Mouse (Mus musculus) liver, adult 2 months (tissue): ENCODE results near the gene Arl16. TPM values are rescaled to one million over a fixed set of nuclear protein-coding genes. Genes with fewer than 3 reads are reported as not detected.
A peak's percentile ranks its signal among the peaks of the same experiment; 100 is the strongest.
"Not testable (repeated sequence)": the region's sequence is repeated elsewhere in the genome, so short reads cannot be mapped to it uniquely, and the experiment has no call there.

ENCODE experiments used
- DNase-seq: peaks from one replicate; pipeline ENCODE4 v3.0.0-alpha.2; 2011; ENCODE audit warnings: low read depth, low spot score; ENCODE audit errors: extremely low read depth
- H3K27ac ChIP-seq: fragments of 200-500 bp; replicated peaks from 2 replicates; pipeline ENCODE4 v1.5.1; 2012; ENCODE audit warnings: low read depth, mild to moderate bottlenecking, control low read depth, inconsistent platforms, low read length; ENCODE audit not compliant: insufficient read depth
- H3K27me3 ChIP-seq: fragments of 200-500 bp; 2 replicates; pipeline ENCODE4 v1.6.1; 2012; ENCODE audit warnings: mild to moderate bottlenecking, moderate library complexity, low read length, inconsistent platforms; ENCODE audit not compliant: control insufficient read depth, insufficient read depth
- H3K36me3 ChIP-seq: fragments of 200-500 bp; 2 replicates; pipeline ENCODE4 v1.6.1; 2012; ENCODE audit warnings: low read length, inconsistent platforms; ENCODE audit not compliant: control insufficient read depth, insufficient read depth
- H3K4me1 ChIP-seq: fragments of 200-500 bp; 2 replicates; pipeline ENCODE4 v1.6.1; 2011; ENCODE audit warnings: low read length; ENCODE audit not compliant: control insufficient read depth, insufficient read depth
- H3K4me3 ChIP-seq: fragments of 200-500 bp; 2 replicates; pipeline ENCODE4 v1.5.1; 2011; ENCODE audit warnings: low read depth, mild to moderate bottlenecking, control low read depth, low read length, moderate library complexity; ENCODE audit not compliant: insufficient read depth
- H3K79me2 ChIP-seq: fragments of 200-500 bp; 2 replicates; pipeline ENCODE4 v1.6.1; 2012; ENCODE audit warnings: inconsistent platforms, mild to moderate bottlenecking, low read length, moderate library complexity; ENCODE audit not compliant: control insufficient read depth, insufficient read depth
- H3K9ac ChIP-seq: fragments of 200-500 bp; 2 replicates; pipeline ENCODE4 v1.6.1; 2012; ENCODE audit warnings: low read depth, mild to moderate bottlenecking, control low read depth, inconsistent platforms, low read length
- CTCF ChIP-seq: fragments of 200-500 bp; IDR thresholded peaks from 2 replicates; pipeline ENCODE4 v1.5.1; 2011; ENCODE audit warnings: low read depth, low read length, control low read depth
- POLR2A ChIP-seq: fragments of 200-500 bp; IDR thresholded peaks from 2 replicates; pipeline ENCODE4 v1.6.1; 2011; ENCODE audit warnings: low read length, control low read depth; ENCODE audit not compliant: insufficient read depth; ENCODE audit errors: extremely low read depth
- WGBS: fragments of 180-500 bp; shearing (Covaris S2); methylation state at CpG from one replicate; pipeline ENCODE4 v1.1.7; 2018; 5-methylcytosine and 5-hydroxymethylcytosine counted together
- polyA plus RNA-seq: library from polyadenylated mRNA; depleted of rRNA; stranded (reverse); fragments of >200 nt; gene quantifications from 2 replicates; pipeline ENCODE4 v1.2.3, GENCODE M21; 2012; rRNA removed
- total RNA-seq: library from RNA; depleted of rRNA; stranded (reverse); fragments of >200 nt; gene quantifications from 2 replicates; pipeline ENCODE4 v1.2.3, GENCODE M21; 2014; rRNA removed

Gene Arl16
- total RNA-seq (9.5 and 9.6 TPM in 2 replicates), polyA plus RNA-seq (12.2 and 14.8 TPM in 2 replicates)

DNA sequence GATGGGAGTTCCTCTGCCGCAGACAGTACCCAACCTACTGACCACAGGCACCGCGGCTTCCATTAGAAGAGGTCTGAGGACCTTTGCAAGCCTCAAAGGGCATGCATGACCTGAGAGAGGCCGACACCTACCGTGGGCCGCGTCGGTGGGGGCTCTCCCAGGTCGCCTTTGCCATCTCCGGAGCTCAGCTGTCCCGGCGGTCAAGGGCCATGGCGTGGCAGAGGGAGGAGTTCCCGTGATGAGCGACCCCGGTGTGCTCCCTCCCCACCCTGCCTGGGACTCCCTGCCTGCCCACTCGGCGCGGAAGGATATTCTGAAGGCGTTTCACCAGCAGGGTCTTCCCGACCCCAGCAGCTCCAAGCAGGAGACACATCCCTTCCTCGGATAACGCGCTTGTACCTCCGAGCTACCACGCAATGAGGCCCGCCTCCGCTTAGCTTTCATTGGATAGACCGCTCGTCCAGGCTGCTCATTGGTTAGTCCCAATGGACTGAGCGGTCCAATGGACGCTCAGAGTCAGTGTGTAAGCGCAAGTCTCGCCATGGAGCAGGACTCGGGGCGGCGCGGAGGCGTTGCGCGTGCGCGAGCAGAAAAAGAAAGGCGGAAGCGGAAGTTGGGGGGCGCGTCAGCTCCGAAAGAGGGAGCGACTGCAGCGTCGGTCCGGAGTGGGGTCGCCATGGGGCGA is at the start of gene Arl16:
TSS of gene Arl16 (minus strand) at position 557 of the 685 bp plus-strand sequence.
- peak within 1 kb of the TSS; percentile 95 for H3K9ac ChIP-seq
- H3K4me1 ChIP-seq: peaks cover 19% of the 10 kb centered on the region
- H3K36me3 ChIP-seq: peaks cover 11% of the 10 kb centered on the region
- DNase-seq: peak; percentile 94
- no peaks in the 10 kb centered on the region for H3K27me3 ChIP-seq
- peak within 1 kb of the TSS; percentile 90 for H3K4me3 ChIP-seq
- under 1% methylated on average over 54 of the region's 54 CpGs for WGBS
- no peak for TF ChIP-seq CTCF
- TF ChIP-seq POLR2A: peak; percentile 87
- peak within 1 kb of the TSS; percentile 59 for H3K27ac ChIP-seq
- peaks cover 10% of the 10 kb centered on the region for H3K79me2 ChIP-seq

DNA sequence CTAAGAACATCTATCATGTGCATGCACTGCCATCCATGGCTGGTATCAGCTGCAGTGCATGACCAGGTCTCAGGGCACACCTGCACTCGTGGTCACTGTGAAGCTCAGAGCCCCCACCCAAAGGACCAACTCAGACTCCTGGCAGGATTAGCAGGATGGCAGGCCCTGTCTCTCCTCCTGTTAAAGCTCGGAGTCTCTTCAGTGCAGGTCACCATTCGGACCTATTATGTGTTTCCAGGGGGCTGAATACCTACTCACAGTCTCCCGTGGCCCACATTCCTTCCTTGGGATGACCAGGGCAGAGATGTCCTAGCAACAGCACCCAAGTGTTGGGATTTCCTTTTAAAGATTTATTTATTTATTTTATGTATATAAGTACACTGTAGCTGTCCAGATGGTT is 49.7 kb upstream of the Arl16 start:
- no peaks in the 10 kb centered on the region for H3K79me2 ChIP-seq
- TF ChIP-seq POLR2A (no peak), CTCF (no peak)
- H3K9ac ChIP-seq: no peak overlapping the region
- H3K4me3 ChIP-seq: no peak overlapping the region
- H3K27ac ChIP-seq: no peak overlapping the region
- DNase-seq: no peak
- no peaks in the 10 kb centered on the region for H3K27me3 ChIP-seq
- H3K4me1 ChIP-seq: peaks cover 17% of the 10 kb centered on the region
- WGBS: 92% methylated on average over 4 of the region's 4 CpGs
- no peaks in the 10 kb centered on the region for H3K36me3 ChIP-seq

DNA sequence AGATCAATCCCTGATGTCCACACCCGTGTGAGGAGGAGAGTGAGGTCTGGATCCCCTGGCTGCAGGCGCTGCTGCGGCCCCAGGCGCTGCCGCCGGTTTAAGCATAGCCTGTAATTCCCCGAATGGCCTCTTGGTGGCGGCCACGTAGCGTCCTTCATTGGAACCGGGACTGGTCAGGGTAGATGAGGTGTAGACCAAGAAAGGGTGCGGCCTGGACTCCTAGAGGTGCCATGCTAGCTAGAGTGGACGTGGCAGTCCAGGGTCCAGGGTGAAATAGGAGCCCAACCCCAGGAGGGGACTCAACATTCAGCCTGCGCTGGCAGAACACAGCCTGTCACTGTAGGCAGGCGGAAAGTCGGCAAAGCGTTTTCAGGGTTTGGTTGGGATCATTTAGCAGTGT is 48.2 kb upstream of the Arl16 start:
- H3K36me3 ChIP-seq: no peaks in the 10 kb centered on the region
- DNase-seq: peak; percentile 82
- peak overlapping the region; percentile 50 for H3K9ac ChIP-seq
- peak; percentile 94 for TF ChIP-seq CTCF
- TF ChIP-seq POLR2A: 0 out of 2 replicates have a peak, but pooled peaks have one; percentile 50
- H3K4me1 ChIP-seq: peaks cover 10% of the 10 kb centered on the region
- no peaks in the 10 kb centered on the region for H3K79me2 ChIP-seq
- H3K27me3 ChIP-seq: no peaks in the 10 kb centered on the region
- no peak overlapping the region for H3K4me3 ChIP-seq
- peak overlapping the region; percentile 69 for H3K27ac ChIP-seq
- 10% methylated on average over 17 of the region's 17 CpGs for WGBS

DNA sequence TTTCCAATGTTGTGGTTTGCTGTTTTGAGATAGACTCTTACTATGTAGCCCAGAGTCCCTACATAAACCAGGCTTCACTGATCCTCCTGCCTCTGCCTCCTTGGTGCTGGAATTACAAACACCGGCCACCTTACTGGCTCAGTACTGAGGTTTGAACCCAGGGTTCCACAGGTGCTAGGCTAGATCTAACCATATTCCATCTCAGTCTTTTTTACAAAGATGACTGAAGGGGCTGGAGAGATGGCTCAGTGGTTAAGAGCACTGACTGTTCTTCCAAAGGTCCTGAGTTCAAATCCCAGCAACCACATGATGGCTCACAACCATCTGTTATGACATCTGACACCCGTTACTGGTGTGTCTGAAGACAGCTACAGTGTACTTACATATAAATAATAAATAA is 46.9 kb upstream of the Arl16 start:
- WGBS: 94% methylated on average over 2 of the region's 2 CpGs
- not testable (repeated sequence) for H3K27ac ChIP-seq

DNA sequence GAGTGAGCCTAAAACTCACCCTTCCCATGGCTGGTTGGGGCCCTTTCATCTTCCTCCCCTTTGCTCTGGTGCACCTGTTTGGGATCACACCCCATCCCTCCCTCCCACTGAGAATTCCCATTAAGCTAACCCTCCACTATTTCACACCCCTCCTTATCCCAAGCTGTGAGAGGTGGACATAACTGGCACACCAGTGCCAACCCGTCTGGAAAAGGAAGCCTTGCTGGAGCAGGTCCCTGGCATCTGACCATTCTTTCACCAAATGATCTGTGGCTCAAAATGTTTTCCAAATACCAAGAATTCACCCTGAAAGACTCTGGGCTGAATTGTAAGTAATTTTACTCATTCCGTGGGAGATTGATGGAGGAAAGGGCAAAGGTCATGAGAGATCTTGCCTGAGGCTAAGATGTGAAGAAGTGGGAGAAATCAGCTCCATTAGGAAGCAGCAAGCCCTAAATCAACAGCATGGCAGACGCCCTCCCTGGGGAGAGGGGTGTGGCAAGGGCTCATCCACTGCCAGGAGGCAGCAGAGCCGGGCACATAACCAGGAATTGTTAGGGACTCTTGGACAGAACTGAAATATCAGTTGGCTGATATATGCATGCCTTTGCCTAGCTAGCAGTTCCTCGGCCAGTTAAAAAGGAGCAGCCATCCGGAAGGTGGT is 45.5 kb upstream of the Arl16 start:
- Histone ChIP-seq H3K27ac (no peak overlapping the region), H3K36me3 (no peaks in the 10 kb centered on the region), H3K4me3 (no peak overlapping the region), H3K27me3 (no peaks in the 10 kb centered on the region), H3K9ac (no peak overlapping the region), H3K4me1 (peaks cover 16% of the 10 kb centered on the region), H3K79me2 (no peaks in the 10 kb centered on the region)
- TF ChIP-seq POLR2A (no peak), CTCF (no peak)
- 26% methylated on average over 6 of the region's 6 CpGs for WGBS
- DNase-seq: peak; percentile 55

More for the DNA sequence above, 46.9 kb upstream of the Arl16 start:
- not testable (repeated sequence) for DNase-seq, H3K9ac ChIP-seq, H3K36me3 ChIP-seq, H3K79me2 ChIP-seq, H3K4me3 ChIP-seq, H3K27me3 ChIP-seq
- H3K4me1 ChIP-seq: peaks cover 20% of the 10 kb centered on the region

DNA sequence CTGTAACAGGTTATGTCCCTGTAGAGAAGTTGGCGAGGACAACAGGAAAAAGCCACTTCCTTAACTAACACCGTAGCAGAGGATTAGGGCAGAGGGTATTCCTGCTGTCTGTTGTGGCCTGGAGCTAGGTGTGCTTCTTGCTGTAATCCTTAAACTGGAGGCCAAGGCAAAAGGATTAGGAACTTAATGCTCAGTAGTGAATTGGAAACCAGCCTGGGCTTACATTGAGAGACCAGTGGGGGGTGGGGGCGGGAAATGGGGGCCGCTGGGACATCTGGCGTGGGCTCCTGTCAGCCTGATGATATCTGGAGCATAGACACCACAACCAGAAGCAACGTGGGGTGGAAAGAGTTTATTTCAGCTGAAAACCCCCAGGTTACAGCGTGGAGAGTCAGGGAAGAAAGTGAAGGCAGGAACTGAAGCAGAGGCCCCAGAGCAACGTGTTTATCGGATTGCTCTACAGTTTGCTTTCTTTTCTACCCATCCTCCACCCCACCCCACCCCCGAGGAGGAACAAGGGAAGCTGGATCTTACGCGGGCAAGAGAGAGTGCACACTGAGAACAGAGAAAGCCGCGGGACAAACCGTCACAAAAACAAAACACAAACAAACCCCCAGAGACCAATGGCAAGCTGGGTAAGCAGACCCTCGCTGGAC is 43.1 kb upstream of the Arl16 start:
- Histone ChIP-seq H3K27ac (peak overlapping the region; percentile 75), H3K9ac (peak overlapping the region; percentile 70), H3K79me2 (no peaks in the 10 kb centered on the region), H3K4me3 (peak overlapping the region; percentile 7), H3K36me3 (no peaks in the 10 kb centered on the region), H3K4me1 (peaks cover 25% of the 10 kb centered on the region), H3K27me3 (no peaks in the 10 kb centered on the region)
- no peak for DNase-seq
- WGBS: 7% methylated on average over 16 of the region's 16 CpGs
- TF ChIP-seq POLR2A: no peak
- no peak for TF ChIP-seq CTCF
